Mouse (Mus musculus): Measurements from ENCODE around the gene Tmem116. TPM values are rescaled to one million over a fixed set of nuclear protein-coding genes. Genes with fewer than 3 reads are reported as not detected.
"Not testable (repeated sequence)": the region's sequence is repeated elsewhere in the genome, so short reads cannot be mapped to it uniquely, and the experiment has no call there.

The Tmem116 gene
- polyA plus RNA-seq, 1 experiment from 2014 or later: 1.8 TPM

DNA sequence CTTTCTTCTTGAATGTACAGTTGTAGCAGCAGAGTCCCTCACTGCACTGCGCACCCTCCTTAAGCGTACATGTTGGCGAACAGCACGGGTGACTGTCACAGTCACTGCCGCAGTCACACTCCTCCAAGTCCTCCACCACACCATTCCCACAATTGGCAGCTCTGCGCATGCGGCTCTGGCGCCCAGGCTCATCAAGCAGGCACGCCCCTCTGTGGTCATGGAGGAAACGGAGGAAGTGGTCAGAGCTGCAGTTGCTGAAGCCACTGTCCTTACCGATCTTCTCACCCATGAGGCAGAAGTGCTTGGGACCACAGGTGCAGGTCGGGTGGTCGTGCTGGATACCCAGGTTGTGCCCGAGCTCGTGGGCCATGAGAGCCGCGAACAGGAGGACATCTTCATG lies 68.1 kb downstream of the Tmem116 start:
- H3K4me1 ChIP-seq; H3K4me3 ChIP-seq; H3K9me3 ChIP-seq; H3K27ac ChIP-seq; H3K27me3 ChIP-seq; ATAC-seq (ENCODE audit: low FRiP score, low read depth); H3K9ac ChIP-seq; H3K4me2 ChIP-seq (replicated peaks): not testable (repeated sequence)
- peaks cover 62% of the 10 kb centered on the region for H3K36me3 ChIP-seq
- 95% methylated on average over 11 of the region's 17 CpGs for WGBS

DNA sequence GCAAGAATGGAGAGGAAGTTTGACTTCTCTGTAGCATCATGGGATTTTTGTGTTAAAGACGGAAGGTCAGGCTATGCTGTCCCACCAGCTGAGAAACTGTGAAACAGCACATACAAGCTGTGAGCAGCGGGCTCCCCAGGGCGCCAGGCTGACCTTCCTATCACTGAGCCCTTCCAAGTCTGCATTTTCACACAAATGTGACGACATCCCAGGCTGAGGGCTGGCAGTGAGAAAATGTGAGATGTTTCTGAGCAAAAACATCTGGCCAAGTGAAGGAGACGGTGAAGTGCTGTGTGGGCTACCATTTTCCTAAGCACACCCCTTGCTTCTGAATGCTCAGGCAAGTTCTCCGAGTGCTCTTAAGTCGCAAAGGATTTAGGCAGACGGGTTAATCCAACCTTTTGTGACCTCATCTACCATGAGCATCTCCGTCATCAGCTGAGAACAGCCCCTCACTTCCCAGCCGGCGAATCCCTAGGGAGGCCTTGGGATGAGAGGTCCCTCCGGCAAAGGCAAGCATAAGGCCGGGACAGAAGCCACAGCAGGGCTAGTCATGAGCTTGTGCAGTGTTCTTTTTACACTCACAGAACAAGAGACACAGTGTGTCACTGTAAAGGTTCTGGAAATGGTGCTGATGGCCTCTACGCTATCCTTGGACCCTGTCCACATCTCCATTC lies 74.2 kb downstream of the Tmem116 start:
- 83% methylated on average over 14 of the region's 14 CpGs for WGBS
- Histone ChIP-seq H3K9me3 (no peaks in the 10 kb centered on the region), H3K27me3 (no peaks in the 10 kb centered on the region), H3K4me3 (no peak overlapping the region), H3K9ac (no peak overlapping the region), H3K4me2 (replicated peaks) (no peak overlapping the region), H3K27ac (no peak overlapping the region), H3K36me3 (peaks cover 81% of the 10 kb centered on the region), H3K4me1 (no peaks in the 10 kb centered on the region)
- ATAC-seq (ENCODE audit: low FRiP score, low read depth): no peak

DNA sequence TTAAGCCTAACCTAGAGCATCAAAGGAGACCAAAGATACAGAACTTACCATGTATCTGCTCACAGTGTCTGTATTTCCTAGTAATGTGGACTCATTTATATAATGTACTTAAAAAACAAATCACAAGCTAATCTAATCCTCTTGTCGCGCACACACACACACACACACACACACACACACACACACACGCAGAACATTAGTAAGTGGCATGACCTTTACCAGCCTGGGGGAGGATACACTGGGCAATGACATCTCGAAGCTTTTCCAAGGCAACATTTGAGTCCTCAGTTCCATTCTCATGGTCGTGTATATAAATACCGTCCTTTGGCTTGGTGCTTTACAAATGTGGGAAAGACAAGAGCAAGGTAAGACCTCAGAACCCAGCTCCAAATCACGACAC lies 74.8 kb downstream of the Tmem116 start:
- Histone ChIP-seq H3K4me2 (replicated peaks) (no peak overlapping the region), H3K27ac (no peak overlapping the region), H3K9me3 (no peaks in the 10 kb centered on the region), H3K4me3 (no peak overlapping the region), H3K36me3 (peaks cover 81% of the 10 kb centered on the region), H3K9ac (no peak overlapping the region), H3K4me1 (no peaks in the 10 kb centered on the region), H3K27me3 (no peaks in the 10 kb centered on the region)
- no peak for ATAC-seq (ENCODE audit: low FRiP score, low read depth)
- WGBS: 87% methylated on average over 7 of the region's 7 CpGs

DNA sequence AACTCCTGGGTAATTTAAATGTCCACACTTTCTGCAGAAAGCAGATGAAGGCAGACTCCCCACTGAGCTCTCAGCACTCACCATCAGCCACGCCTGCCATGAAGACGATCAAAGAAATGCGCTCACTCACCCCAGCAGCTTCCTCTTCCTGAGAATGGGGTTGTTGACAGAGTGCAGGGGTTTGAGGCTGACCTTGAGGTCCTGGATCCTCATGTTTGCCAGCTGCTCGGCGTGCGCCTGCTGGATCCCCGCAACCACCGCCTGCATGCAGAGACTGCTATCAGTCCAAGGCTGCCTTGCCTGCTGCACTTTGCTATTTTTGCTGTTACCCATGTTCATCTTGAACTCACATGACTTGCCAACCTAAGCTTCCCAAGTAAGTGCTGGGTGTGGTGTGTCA lies 75.3 kb downstream of the Tmem116 start:
- WGBS: 88% methylated on average over 8 of the region's 8 CpGs
- no peaks in the 10 kb centered on the region for H3K4me1 ChIP-seq
- H3K27ac ChIP-seq: no peak overlapping the region
- H3K4me3 ChIP-seq: no peak overlapping the region
- ATAC-seq (ENCODE audit: low FRiP score, low read depth): no peak
- H3K27me3 ChIP-seq: no peaks in the 10 kb centered on the region
- no peaks in the 10 kb centered on the region for H3K9me3 ChIP-seq
- no peak overlapping the region for H3K4me2 ChIP-seq (replicated peaks)
- no peak overlapping the region for H3K9ac ChIP-seq
- H3K36me3 ChIP-seq: peaks cover 80% of the 10 kb centered on the region

DNA sequence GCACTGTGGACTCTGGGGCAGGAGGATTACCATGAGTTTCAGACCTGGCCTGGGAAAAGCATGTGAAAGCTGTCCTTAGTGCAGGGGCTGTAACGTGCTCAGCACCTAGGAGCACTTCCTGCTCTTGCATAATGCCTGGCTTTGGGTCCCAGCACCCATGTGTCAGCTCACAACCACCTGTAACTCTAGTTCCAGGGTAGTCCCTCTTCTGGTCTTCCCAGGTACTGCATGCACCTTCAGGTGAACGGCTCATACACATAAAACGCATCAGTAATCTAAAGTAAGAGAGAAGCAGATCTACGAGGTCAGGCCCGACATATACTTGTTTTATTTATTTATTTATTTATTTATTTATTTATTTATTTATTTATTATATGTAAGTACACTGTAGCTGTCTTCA lies 82.8 kb downstream of the Tmem116 start:
- no peak overlapping the region for H3K4me2 ChIP-seq (replicated peaks)
- H3K9ac ChIP-seq: no peak overlapping the region
- no peaks in the 10 kb centered on the region for H3K4me1 ChIP-seq
- no peak for ATAC-seq (ENCODE audit: low FRiP score, low read depth)
- peaks cover 89% of the 10 kb centered on the region for H3K36me3 ChIP-seq
- no peak overlapping the region for H3K4me3 ChIP-seq
- H3K27me3 ChIP-seq: no peaks in the 10 kb centered on the region
- H3K27ac ChIP-seq: no peak overlapping the region
- 95% methylated on average over 5 of the region's 5 CpGs for WGBS
- no peaks in the 10 kb centered on the region for H3K9me3 ChIP-seq

DNA sequence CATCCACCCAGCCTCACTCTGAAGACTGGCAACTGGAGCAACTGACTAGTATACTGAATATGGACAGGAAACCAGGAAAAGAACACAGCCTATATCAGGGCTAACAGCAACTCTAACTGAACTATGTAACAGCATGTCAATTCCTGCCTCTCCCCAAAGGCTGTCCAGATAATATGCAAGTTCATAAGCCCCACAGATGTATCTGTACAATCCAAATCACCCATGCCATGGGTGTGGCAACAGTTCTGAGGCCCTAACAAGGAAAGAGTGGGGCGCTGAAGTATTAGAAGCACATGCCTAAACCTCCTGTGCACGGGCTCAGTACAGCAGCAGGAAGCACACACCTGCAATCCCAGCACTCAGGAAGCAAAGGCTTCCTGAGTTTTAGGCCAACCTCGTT lies 83.4 kb downstream of the Tmem116 start:
- Histone ChIP-seq H3K36me3 (peaks cover 84% of the 10 kb centered on the region), H3K4me3 (no peak overlapping the region), H3K9ac (no peak overlapping the region), H3K27me3 (no peaks in the 10 kb centered on the region), H3K27ac (no peak overlapping the region), H3K9me3 (no peaks in the 10 kb centered on the region), H3K4me1 (no peaks in the 10 kb centered on the region), H3K4me2 (replicated peaks) (no peak overlapping the region)
- WGBS: 95% methylated on average over 3 of the region's 3 CpGs
- no peak for ATAC-seq (ENCODE audit: low FRiP score, low read depth)

DNA sequence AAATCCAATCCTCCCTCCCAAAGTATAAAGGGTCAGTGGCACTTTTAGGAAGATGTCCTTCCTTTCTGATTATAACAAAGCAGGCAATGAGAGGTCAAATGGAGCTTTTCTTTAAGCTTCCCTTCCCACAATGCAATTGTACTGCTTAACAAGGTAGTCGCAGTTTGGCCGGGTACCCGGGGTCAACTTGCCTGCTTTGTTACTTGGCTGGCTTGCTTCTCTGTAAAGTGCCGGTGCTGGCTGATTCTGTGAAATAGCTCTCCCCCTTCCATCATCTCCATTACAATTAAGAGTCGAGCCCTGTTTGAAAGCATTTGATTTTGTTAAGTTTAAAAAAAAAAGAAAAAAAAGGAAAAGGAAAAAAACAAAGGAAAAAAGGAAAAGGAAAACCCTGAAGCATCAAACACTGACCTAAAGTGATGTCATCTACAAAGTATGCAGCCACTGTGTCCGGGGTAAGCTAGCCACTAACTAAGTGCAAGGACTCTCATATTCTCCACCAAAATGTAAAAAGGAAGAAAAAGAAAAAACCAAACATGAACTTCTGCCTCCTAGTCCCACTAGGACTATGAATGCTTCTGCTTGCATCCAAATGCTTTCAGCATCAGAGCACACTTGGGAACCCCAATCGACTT lies 85.3 kb downstream of the Tmem116 start:
- Histone ChIP-seq H3K36me3 (peaks cover 67% of the 10 kb centered on the region), H3K4me2 (replicated peaks) (no peak overlapping the region)

DNA sequence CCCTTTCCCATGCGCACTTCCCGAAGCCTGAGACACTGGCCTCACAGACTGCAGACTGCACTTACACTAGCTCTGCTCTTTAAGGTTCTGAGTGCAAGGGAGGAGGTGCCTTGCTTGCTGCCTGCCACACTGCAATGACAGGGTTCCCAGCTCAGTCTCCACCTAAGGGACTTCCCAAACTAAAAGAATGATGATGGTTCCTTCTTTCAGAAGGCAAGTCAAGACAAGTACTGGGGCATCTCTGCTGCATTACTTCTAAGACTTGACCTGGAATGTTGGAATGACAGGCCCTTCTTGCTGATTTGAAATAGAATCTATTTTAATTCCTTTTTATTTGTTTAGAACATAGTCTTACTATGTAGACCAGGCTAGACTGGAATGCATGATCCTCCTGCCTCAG lies 85.9 kb downstream of the Tmem116 start:
- 86% methylated on average over 2 of the region's 2 CpGs for WGBS
- no peak overlapping the region for H3K4me2 ChIP-seq (replicated peaks)
- no peak for ATAC-seq (ENCODE audit: low FRiP score, low read depth)
- H3K9ac ChIP-seq: no peak overlapping the region
- peaks cover 62% of the 10 kb centered on the region for H3K36me3 ChIP-seq
- no peak overlapping the region for H3K4me3 ChIP-seq
- H3K27ac ChIP-seq: no peak overlapping the region
- H3K27me3 ChIP-seq: no peaks in the 10 kb centered on the region
- no peaks in the 10 kb centered on the region for H3K4me1 ChIP-seq
- H3K9me3 ChIP-seq: no peaks in the 10 kb centered on the region

More for the DNA sequence above, 85.3 kb downstream of the Tmem116 start:
- Histone ChIP-seq H3K4me1 (no peaks in the 10 kb centered on the region), H3K27ac (no peak overlapping the region), H3K27me3 (no peaks in the 10 kb centered on the region), H3K4me3 (no peak overlapping the region), H3K9me3 (no peaks in the 10 kb centered on the region), H3K9ac (no peak overlapping the region)
- 80% methylated on average over 7 of the region's 7 CpGs for WGBS
- no peak for ATAC-seq (ENCODE audit: low FRiP score, low read depth)

DNA sequence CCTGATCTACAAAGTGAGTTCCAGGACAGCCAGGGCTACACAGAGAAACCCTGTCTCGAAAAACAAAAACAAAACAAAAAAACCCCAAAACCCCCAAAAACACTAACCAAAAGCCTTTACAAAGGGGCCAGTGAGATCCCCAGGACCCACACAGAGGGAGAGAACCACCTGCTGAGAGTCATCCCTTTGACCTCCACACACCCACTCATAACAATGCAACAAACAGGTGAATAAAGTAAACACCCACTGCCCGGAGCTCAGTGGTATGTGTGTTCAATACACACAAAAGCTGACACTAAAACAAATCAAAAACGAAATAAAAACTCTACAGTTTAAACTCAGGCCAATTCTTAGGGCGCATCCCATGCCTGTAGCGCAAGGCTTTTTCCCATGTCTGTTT lies 88.4 kb downstream of the Tmem116 start:
- Histone ChIP-seq H3K9ac (no peak overlapping the region), H3K36me3 (peaks cover 38% of the 10 kb centered on the region), H3K4me3 (no peak overlapping the region), H3K27me3 (no peaks in the 10 kb centered on the region), H3K27ac (no peak overlapping the region), H3K4me1 (peaks cover 13% of the 10 kb centered on the region), H3K9me3 (no peaks in the 10 kb centered on the region), H3K4me2 (replicated peaks) (no peak overlapping the region)
- WGBS: 97% methylated on average over 5 of the region's 5 CpGs
- no peak for ATAC-seq (ENCODE audit: low FRiP score, low read depth)

DNA sequence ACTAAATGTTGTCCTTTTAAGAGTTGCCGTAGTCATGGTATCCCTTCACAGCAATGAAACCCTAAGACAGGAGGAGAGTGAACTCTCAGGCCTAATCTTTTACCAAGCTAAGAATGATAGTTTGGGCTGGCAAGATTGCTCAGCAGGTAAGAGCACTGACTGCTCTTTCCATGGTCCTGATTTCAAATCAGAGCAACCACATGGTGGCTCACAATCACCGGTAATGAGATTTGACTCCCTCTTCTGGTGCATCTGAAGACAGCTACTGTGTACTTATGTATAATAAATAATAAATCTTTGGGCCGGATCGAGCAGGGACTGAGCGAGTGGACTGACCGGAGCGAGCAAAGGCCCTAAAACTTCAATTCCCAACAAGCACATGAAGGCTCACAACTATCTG lies 89.5 kb downstream of the Tmem116 start:
- ATAC-seq (ENCODE audit: low FRiP score, low read depth): no peak
- peaks cover 13% of the 10 kb centered on the region for H3K4me1 ChIP-seq
- H3K9me3 ChIP-seq: no peaks in the 10 kb centered on the region
- peaks cover 27% of the 10 kb centered on the region for H3K36me3 ChIP-seq
- H3K4me2 ChIP-seq (replicated peaks): no peak overlapping the region
- no peak overlapping the region for H3K9ac ChIP-seq
- no peaks in the 10 kb centered on the region for H3K27me3 ChIP-seq
- 88% methylated on average over 7 of the region's 7 CpGs for WGBS
- H3K4me3 ChIP-seq: no peak overlapping the region
- no peak overlapping the region for H3K27ac ChIP-seq

DNA sequence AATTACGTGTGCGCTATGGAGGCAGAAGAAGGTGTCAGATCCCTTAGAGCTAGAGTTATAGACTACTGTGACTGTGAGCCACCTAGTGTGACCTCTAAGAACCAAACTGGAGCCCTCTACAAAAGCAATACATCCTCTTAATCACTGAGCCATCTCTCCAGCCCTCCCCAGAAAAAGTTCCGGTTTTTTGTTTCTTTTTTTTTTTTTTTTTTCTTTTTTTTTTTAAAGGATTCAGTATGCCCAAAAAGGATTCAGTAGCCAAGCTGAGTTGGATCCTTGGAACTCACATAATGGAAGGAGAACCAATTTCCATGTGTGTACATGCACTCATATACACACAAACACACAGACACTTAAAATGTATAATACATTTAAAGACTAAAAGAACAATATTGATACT lies 91.7 kb downstream of the Tmem116 start:
- Histone ChIP-seq H3K9me3 (no peaks in the 10 kb centered on the region), H3K27me3 (no peaks in the 10 kb centered on the region), H3K9ac (no peak overlapping the region), H3K27ac (no peak overlapping the region), H3K4me2 (replicated peaks) (no peak overlapping the region), H3K36me3 (peaks cover 8% of the 10 kb centered on the region), H3K4me3 (no peak overlapping the region), H3K4me1 (peaks cover 20% of the 10 kb centered on the region)
- ATAC-seq (ENCODE audit: low FRiP score, low read depth): no peak
- WGBS: 78% methylated on average over 3 of the region's 3 CpGs

DNA sequence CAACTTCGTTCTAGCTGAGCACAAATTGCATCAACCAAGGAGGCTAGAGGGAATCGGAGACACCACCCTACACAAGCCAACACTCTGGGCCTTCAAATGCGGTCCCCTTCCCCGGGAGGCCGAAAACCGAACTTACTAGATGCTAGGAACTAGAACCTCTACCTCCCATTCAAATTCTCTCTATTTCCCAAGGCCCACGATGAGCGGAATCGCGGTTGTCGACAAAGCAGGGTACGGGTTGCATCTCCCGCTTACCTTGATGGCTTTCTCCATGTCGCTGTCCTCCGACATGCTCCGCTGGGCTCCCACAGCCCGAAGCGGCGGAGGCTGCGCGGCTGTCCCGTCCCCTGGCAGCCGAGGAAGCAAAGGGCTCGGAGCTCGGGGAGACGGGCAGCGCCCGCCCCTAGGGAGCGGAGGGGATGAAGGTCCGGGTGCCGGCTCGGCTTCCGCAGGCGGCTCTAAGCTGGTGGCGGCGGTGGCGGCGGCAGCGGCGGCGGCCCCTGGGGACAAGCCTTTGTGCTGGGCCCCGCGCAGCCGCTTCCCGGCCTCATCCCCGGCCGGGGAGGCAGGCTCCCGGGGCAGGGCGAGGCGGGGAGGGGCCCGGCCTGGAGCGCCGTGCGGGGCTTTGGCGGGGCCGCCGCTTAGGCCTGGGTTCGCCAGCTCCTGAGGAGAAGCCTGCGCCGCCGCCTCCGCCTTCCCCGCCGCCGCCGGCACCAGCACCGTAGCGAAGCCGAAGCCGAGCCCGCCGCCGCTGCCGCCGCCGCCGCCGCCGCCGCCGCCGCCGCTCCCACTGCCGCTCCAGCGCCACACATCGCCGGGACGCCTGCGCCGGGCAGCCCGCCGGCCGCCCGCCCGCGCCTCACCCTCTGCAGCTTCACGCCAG lies 93.5 kb downstream of the Tmem116 start, which contains the start of the genes Adam1a and Gm42878:
Adam1a (minus strand) TSS at position 573 of the 883 bp plus-strand sequence.
Gm42878 (minus strand) TSS at position 573 of the 883 bp plus-strand sequence.
- peak within 1 kb of the TSS; percentile 85 for H3K4me3 ChIP-seq
- no peaks in the 10 kb centered on the region for H3K9me3 ChIP-seq
- peak within 1 kb of the TSS; percentile 98 for H3K9ac ChIP-seq
- ATAC-seq (ENCODE audit: low FRiP score, low read depth): peak; percentile 70
- WGBS: 1% methylated on average over 81 of the region's 97 CpGs
- H3K4me1 ChIP-seq: peaks cover 20% of the 10 kb centered on the region
- no peaks in the 10 kb centered on the region for H3K27me3 ChIP-seq
- peak within 1 kb of the TSS; percentile 87 for H3K4me2 ChIP-seq (replicated peaks)
- H3K36me3 ChIP-seq: no peaks in the 10 kb centered on the region
- peak within 1 kb of the TSS; percentile 94 for H3K27ac ChIP-seq

Data from limb, embryonic 13.5 days (tissue).